Mouse (Mus musculus) cerebellum, adult 8-10 months (tissue): ENCODE measurements around the gene Banp.

Experiments used
- DNase-seq: peaks from one replicate; pipeline ENCODE4 v3.0.0; 2022

Banp gene

DNA sequence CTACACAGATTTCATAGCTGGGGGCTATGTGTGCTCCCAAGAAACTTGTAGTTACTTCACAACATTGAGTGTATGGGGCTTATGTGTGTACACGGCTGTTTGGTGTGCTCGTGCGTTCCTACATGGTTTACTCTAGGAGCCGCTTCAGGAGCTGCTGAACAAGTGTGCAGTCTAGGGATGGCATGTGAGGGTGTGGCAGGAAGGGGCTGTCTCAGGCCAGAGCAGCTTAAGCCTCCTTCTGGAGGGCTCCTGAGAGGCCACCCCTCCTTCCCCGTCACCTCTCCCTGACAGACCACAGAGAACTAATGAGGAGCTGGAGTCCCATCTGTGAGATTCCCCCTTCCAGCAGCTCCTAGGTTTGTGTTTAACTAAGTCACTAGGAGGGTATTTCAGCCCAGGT, 38.3 kb downstream of the Banp start:
- DNase-seq: no peak

DNA sequence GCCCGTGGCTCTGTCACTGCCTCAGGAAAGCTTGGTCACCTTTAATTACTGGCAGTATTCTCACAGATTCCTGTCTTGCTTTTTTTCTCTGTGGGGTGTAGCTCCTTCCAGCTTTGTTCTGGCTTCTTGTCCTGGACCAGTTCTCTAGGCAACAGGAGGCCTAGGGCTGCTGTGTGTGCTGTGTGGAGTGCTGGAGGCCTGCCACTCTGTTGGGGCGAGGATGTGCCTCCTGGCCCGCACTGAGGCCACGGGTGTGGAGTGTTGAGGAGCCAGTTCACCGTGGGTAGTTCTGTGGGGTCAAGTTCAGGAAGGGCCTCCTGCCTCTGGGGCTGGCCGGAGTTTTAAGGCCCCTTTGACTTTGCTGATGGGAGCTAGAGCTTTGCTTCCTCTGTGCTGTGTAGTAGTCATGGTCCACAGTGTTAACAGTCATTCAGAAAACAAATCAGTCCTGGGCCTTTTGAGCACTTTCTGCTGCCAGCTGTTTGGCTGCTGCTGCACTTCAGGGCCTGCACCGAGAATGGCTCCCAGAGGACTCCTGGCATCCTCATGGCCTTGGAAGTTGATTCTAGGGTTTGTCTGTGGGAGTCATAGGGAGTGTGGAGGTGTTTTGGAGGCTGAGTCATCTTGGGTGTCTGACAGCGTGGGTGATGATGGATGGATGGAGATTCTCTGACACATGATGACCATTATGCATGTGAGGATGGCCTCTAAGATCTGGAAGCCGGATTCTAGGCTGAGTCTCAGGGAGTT, 41.1 kb downstream of the Banp start:
- DNase-seq: no peak

DNA sequence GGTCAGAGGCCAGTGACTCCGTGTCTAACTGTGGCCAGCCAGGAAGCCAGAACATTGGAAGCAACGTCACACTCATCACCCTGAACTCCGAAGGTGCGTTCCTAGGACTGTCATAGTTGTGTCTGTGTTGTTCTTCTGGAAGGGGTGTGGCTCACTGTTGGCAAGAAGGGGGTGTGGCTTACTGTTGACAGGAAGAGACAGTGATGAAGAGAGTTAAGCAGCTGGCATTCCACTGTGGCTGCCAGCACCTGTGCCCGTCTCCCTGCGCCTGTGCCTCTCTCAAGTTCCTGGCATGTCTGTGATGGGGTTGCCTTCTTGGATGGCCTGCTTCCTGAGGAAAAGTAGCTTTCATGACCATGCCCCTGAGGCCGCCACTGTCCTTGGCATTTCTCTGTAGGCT, 42.1 kb downstream of the Banp start:
- DNase-seq: no peak

DNA sequence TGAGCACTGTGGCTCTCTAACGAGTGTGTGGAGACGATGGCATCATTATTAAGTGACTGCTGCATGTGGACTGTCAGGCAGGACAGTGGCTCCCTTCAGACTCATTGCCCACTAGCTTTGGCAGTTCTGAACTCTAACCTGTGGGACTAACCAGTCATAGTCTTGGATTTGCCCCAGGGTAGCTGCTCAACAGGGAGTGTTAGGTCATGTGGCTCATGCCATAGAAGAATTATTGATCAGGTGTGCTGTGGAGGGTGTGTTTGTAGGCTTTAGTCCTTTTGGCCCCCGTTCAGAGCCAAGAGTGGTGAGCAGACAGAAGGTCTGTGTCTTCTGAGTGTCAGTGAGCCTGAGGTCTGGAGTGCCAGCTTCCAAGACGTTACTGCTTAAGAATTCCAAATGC, 43.4 kb downstream of the Banp start:
- no peak for DNase-seq

DNA sequence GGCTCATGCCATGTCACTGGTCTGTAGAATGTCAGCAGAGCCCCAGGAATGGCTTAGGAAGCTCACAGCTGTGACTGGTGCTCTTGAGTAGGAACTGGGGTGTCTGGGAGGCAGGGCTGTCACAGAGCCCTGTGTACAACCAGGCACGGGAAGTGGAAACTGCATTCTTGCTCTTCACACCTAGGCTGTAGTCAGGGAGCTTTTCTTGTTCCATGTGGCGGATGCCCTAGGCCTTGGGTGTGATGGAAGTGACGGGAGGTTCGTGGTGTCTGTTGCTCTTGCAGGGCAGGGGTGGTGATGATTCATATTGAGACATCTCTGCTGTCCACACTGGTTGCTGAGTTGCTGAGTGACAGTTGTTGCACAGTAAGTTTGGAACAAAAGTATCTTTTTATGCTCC, 45.6 kb downstream of the Banp start:
- DNase-seq: no peak

DNA sequence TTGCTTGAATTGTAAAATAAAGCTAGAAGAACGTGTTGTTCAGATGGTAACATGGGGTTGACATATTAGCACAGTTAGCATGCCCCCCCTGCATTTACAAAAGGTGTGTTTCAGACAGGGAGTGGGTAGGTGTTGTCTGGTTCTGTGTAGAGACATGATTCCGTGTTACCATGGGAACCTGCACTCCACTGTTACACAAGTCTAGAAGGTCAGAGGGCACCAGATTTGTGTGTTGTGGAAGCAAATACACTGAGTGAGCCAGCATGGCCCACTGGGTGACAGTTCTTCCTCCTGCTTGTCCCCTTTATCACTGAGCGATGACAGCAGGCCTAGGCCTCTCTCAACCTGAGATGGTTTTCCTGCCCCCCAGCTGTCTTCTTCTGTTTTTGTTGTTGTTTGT, 46.3 kb downstream of the Banp start:
- no peak for DNase-seq

- no peak for DNase-seq
These were observed 49.1 kb downstream of the Banp start for GRCm38 (mm10) chr8:121998631-121999030.

DNA sequence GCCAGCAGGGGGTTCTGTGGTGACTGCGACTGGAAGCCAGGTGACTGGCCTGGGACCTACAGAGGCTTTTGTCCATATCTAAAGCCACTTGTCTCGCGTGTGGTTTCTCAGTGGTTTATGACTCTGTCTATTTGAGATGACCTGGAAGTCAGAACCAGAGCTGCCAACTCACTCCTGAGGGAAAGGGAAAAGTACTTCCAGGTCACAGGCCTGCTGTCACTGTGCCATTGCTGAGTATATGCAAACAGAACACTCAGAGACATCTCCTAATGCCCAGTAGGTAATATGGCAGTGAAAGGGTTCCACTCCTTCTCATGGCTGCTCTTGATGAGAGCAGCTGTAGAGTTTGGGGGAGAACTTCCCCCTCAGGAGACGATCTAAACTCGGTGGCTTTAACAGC, 49.7 kb downstream of the Banp start:
- no peak for DNase-seq

DNA sequence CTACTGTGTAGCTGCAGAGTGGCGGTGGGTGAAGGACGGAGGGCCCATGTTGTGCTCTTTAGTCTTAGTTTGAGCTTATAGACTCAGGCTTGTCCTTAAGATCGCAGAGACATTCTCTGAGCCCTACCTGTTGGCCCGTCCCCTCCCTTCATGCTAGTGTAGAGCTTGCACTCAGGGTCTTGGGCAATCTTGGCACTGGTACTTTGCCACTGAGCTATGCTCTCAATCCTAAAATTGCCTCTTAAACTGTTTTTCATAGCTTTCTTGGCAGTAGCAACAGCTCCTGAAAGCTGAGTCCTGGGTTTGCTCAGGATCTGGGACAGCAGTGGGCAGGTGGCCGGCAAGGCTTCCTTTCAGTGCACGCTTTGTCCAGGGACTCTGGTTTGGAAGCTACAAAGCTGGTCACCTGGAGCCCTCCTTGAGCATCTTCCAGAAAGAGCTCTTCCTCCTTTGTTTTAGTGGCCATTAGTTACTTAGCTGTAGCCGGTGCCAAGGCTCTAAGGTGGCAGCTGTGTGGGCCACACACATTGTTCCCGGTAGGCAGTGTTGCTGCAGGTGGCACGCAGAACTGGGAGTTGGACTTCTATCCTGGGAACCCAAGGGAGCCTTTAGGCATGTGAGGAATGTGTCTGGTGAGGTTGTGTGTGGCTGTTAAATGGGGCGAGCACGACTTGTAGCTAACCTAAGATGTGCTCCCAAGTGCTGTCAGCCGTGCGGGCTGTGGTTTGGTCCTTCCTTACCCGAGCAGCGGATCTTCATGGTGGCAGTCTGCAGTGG, 52.0 kb downstream of the Banp start:
- DNase-seq: no peak

GRCm38 (mm10) chr8:122003646-122004045, 54.1 kb downstream of the Banp start:
- peak; percentile 55 for DNase-seq

DNA sequence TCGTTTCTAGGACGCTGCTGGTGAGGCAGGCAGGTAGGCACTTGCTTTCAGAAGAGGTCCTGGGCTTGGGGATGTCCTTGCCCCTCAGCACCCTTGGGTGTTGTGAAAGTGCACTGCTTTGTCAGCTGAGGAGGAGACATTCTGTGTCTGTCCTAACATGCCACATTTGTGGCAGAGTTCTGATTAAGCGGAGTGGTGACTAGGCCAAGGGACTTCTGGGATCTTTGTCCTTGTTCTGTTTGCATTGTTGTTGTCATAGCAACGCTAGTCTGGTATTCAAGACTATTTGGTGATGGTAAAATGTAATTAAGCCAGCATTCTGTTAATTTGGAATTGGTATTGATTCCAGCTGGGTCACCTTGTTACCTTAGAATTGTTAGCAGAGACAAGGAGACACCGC, 54.6 kb downstream of the Banp start:
- DNase-seq: no peak

- DNase-seq: no peak
These were observed 56.1 kb downstream of the Banp start for GRCm38 (mm10) chr8:122005422-122006204.

DNA sequence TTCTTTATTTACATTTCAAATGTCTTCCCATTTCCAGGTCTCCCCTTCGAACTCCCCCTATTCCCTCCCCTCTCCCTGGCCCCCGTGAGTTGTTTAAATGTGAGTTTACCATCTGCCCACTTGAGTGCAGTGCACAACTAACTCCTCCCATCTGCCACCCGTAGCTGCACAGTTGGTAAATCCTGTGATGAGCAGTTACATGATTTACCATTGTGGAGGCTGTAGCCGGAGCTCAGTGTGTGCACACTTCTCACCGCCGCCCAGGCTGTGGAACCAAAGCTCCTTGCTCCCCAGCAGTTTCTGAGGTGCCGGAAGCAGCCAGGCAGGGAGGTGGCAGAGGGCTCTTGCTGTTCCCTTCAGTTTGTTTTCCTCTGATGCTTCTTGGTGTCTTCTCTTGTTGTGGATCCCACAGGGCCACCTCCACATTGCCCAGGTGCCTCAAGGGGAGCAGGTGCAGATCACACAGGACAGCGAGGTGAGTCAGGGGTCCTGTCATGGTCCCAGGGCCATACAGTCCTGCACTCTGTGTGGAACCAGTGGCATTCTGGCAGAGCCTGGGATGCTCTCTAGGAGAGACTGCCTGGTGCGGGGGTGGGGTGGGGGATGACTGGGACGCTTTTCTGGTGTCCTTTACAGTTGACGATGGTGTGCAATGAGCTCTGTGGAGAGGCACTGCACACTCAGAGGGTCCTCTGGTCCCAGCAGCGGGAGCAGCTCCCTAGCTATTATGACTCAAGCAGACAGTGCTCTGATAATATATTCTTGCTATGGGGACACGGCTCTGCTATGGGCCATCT, 57.3 kb downstream of the Banp start:
- no peak for DNase-seq

GRCm38 (mm10) chr8:122008395-122008794, 58.8 kb downstream of the Banp start:
- DNase-seq: no peak

DNA sequence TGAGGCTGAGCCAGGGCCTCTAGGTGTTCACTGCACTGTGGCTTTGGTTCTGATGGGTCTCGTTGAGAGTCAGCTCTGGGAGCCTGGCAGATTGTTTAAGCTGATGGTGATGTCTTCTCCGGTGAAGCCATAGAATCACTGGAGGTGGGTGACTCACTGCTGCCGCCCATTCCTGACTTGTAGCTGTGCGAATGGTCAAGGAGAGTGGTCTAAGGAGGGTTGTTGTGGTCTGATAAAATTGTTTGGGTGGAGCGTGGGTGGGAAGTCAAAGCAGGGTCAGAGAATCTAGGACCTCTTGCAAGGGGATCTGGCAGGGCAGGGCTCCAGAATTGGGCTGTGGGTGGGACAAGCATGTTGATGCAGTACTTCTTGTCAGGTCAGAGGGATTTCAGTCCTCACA, 61.1 kb downstream of the Banp start:
- no peak for DNase-seq

DNA sequence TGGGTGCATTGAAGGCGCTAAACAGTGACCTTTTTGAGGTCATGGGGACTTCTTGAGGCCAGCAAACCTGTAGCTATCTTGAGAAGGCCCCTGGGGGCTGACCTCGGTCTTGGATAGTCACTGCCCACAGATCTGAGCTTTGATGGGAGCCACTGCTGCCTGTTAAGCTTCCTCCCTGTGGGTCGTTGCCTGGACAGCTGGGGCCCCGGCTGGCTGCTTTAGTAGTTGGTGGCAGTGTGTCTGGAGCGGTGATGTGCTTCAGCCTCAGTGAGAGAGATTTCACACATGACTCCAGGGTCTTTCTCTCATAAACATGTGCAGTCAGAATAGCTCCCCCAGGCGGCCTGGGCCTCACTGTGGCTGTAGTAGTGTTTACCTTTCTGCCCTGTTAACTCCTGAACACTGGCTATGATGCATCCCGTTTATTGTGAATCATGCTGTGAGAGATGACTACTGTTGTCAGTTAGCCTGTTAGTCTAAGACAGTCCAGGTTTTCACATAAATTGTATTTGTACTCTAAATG, 61.6 kb downstream of the Banp start:
- DNase-seq: no peak

GRCm38 (mm10) chr8:122014606-122015005, 65.1 kb downstream of the Banp start:
- DNase-seq: no peak

DNA sequence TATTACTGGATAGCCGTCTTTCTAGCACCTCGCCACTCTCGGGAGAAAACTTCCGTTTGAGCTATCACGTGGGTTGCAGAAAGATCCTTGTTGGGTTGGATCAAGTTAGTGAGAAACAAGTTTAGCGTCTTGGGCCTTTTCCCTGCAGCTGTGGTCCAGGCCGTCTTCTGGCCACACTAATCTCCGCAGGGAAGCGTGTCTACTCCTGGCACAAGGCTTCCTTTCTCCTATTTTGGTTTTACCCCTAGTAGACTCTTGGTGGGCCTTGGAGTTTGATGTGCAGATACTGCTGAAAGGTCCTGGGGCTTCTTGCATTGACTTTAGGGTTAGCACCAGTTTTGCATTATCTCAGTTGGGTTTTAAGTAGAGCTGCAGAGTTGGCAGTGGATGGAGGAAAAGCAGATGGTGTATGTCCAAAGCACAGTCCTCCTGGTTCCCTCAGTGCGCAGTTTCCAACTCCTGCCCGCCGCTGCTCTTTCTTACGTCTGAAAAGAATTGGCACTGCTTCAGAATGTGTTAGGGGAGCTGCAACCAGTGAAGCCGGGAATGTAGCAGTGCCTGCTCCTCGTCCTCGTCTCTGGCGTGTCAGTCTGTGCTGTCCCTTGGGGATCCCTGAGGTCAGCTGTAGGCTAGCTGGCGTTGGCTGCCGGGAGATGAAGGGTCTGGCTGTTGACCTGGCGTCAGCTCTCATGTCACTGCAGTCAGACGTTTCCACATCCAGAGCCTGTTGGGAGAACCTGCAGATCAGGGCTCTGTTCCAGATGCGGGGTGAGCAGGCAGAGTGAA, 68.7 kb downstream of the Banp start:
- DNase-seq: no peak

DNA sequence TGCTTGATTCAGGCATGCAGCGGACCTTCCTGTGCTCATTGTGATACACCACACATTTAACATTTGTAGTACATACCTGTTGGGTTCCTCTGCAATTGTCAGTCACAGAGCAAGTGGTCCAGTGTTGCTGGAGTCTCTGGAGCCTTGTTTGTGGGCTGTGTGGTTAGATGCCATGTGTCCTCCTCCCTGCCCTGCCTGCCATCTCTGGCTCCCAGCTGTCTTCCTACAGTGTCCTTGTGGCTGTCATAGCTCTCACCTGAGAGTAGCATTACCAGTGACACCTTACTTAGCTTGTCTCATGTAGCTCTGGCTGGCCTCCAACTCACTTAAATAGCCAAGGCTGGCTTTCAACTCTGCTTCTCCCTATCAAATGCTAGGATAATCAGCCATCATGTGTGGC, 69.6 kb downstream of the Banp start:
- DNase-seq: no peak

- no peak for DNase-seq
These were observed 70.7 kb downstream of the Banp start for GRCm38 (mm10) chr8:122020050-122020771.

DNA sequence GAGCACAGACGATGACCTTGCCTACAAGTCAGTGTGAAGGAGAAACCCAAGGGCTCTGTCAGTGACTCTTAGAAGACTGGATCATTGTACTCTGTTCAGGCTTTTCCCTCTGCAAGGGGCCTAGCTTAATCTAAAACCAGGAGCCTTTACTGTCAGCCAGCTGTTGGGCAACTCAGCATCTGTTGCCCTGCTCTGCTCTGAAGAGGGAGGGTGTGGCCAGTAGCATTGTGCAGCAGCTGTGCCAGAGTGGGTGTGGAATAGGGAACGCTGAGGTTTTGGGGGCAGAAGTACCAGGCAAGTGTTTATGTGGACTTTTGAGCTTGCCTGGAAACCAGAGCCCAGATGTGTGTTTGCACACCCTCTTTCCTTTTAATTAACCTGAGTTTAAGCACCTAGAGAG, 72.2 kb downstream of the Banp start:
- no peak for DNase-seq
